ENCODE assay signal across 10 mouse cellular contexts in genomic region chr4:123565291-123565861, GRCm38 (mm10).
DNase-seq lines count a peak whose midpoint lies in the region; ATAC-seq and TF ChIP-seq lines count a peak whose summit lies in the region.
"Had no signal": no experiment of that assay in that cellular context is flagged by ENCODE, and none has a peak within 500 bp of the region (broad histone marks: within the 10 kb centered on the region; RNA-seq: fewer than 3 reads in every experiment).

No protein-coding gene starts in this region.

- no peaks in the 10 kb centered on the region for H3K27me3 ChIP-seq in megakaryocyte, embryonic 14.5 days (replicated peaks)
- H3K27me3 ChIP-seq in hindbrain, embryonic 13.5 days, result no peaks in the 10 kb centered on the region
- H3K27me3 ChIP-seq in small intestine, adult 2 months (ENCODE audit: control insufficient read depth, insufficient read depth, low read length), result no peaks in the 10 kb centered on the region
- H3K27me3 ChIP-seq in forebrain, embryonic 12.5 days, result no peaks in the 10 kb centered on the region

- no peak for ATAC-seq in megakaryocyte, adult 5-6 weeks (ENCODE audit: poor library complexity, severe bottlenecking)
- ATAC-seq in common myeloid progenitor, adult 5-6 weeks (replicated peaks; ENCODE audit: low read depth, poor library complexity, severe bottlenecking), result peak; percentile 6; the same call in 1 of the 2 replicates
- no peak; the same call in 1 of the 2 replicates for ATAC-seq in hindbrain, embryonic 13.5 days (ENCODE audit: low FRiP score)
- no peak for ATAC-seq in forebrain, embryonic 12.5 days (ENCODE audit: low FRiP score)

- 46% methylated on average over 7 of the region's 7 CpGs for WGBS in hindbrain, embryonic 13.5 days
- 37% methylated on average over 7 of the region's 7 CpGs for WGBS in small intestine, adult 2 months
- 35% methylated on average over 7 of the region's 7 CpGs for WGBS in forebrain, embryonic 12.5 days

- no peak for DNase-seq in kidney, adult 11 months
- DNase-seq in right cerebral cortex, postnatal 25 days, result no peak
- DNase-seq: adrenal gland, adult 8-10 months; gastrocnemius, postnatal 14 days had no signal

- H3K4me3 ChIP-seq in megakaryocyte, embryonic 14.5 days (replicated peaks), result peak overlapping the region; percentile 44
- H3K4me3 ChIP-seq in hindbrain, embryonic 13.5 days, result no peak overlapping the region
- H3K4me3 ChIP-seq in small intestine, adult 2 months (ENCODE audit: low read depth, low read length), result no peak overlapping the region
- H3K4me3 ChIP-seq in forebrain, embryonic 12.5 days (replicated peaks), result no peak overlapping the region

- peaks cover 11% of the 10 kb centered on the region for H3K36me3 ChIP-seq in megakaryocyte, embryonic 14.5 days (replicated peaks; ENCODE audit: low read length)
- H3K36me3 ChIP-seq in hindbrain, embryonic 13.5 days, result no peaks in the 10 kb centered on the region
- H3K36me3 ChIP-seq in small intestine, adult 2 months (ENCODE audit: control insufficient read depth, insufficient read depth, low read length), result no peaks in the 10 kb centered on the region
- H3K36me3 ChIP-seq in forebrain, embryonic 12.5 days (replicated peaks), result no peaks in the 10 kb centered on the region

- TF ChIP-seq POLR2A in small intestine, adult 2 months (IDR thresholded peaks at IDR 0.05; ENCODE audit: low read depth, low read length), result no peak

- peaks cover 89% of the 10 kb centered on the region for H3K4me1 ChIP-seq in megakaryocyte, embryonic 14.5 days
- peaks cover 18% of the 10 kb centered on the region for H3K4me1 ChIP-seq in hindbrain, embryonic 13.5 days (replicated peaks)
- peaks cover 4% of the 10 kb centered on the region for H3K4me1 ChIP-seq in small intestine, adult 2 months (ENCODE audit: control insufficient read depth, insufficient read depth, insufficient read length, low read length)
- peaks cover 11% of the 10 kb centered on the region for H3K4me1 ChIP-seq in forebrain, embryonic 12.5 days

- no peak; the same call in 1 of the 2 replicates for TF ChIP-seq CTCF in small intestine, adult 2 months (IDR thresholded peaks at IDR 0.05; ENCODE audit: extremely low read depth, insufficient read length, insufficient replicate concordance, low read depth, low read length)

- 0 out of 2 replicates have a peak overlapping the region, but pooled peaks have one; percentile 10 for H3K27ac ChIP-seq in hindbrain, embryonic 13.5 days
- peak overlapping the region; percentile 15; the same call in 1 of the 2 replicates for H3K27ac ChIP-seq in small intestine, adult 2 months (ENCODE audit: insufficient read depth, low read depth, low read length)
- H3K27ac ChIP-seq in forebrain, embryonic 12.5 days, result no peak overlapping the region

- no peaks in the 10 kb centered on the region for H3K9me3 ChIP-seq in megakaryocyte, embryonic 14.5 days
- no peaks in the 10 kb centered on the region for H3K9me3 ChIP-seq in hindbrain, embryonic 13.5 days
- no peaks in the 10 kb centered on the region for H3K9me3 ChIP-seq in forebrain, embryonic 12.5 days

- H3K9ac ChIP-seq in hindbrain, embryonic 13.5 days, result no peak overlapping the region
- no peak overlapping the region for H3K9ac ChIP-seq in forebrain, embryonic 12.5 days

- no peak overlapping the region for H3K4me2 ChIP-seq in hindbrain, embryonic 13.5 days
- H3K4me2 ChIP-seq in forebrain, embryonic 12.5 days, result no peak overlapping the region
